Mouse (Mus musculus): ENCODE results near the gene Stk38l.

Gene Stk38l

GRCm38 (mm10) chr6:146724581-146725383 is at the start of gene Stk38l:
Gene Stk38l, plus strand, starts transcription at chr6:146724995.
- in situ Hi-C loops (cut with MboI, MseI) = loop anchor here (5.0 to 25.0 kb wide), 3 partner anchors 47 to 1412 kb away; no protein-coding TSS in a partner anchor

- in situ Hi-C loops (cut with MboI, MseI) = loop anchor here (5.0 kb wide), 1 partner anchor 45 kb away; the partner anchor contains the start of gene Stk38l (in 2 of the 2)
Observed at GRCm38 (mm10) chr6:146676904-146677303, 47.9 kb upstream of the Stk38l start.

GRCm38 (mm10) chr6:146678136-146679070 is 46.4 kb upstream of the Stk38l start:
- in situ Hi-C loops (cut with MboI, MseI) = loop anchor here (5.0 kb wide), 1 partner anchor 44 kb away; the partner anchor contains the start of gene Stk38l (in 2 of the 2)

GRCm38 (mm10) chr6:146683881-146684280 is 40.9 kb upstream of the Stk38l start:
- in situ Hi-C loops (cut with MboI, MseI) = no loop called here

- in situ Hi-C loops (cut with MboI, MseI) = no loop called here
Observed at GRCm38 (mm10) chr6:146685781-146686308, 39.0 kb upstream of the Stk38l start.

- in situ Hi-C loops (cut with MboI, MseI) = no loop called here
Observed at GRCm38 (mm10) chr6:146686463-146687196, 38.2 kb upstream of the Stk38l start.

- in situ Hi-C loops (cut with MboI, MseI) = no loop called here
Observed at GRCm38 (mm10) chr6:146688010-146688409, 36.8 kb upstream of the Stk38l start.

GRCm38 (mm10) chr6:146688861-146689260 is 35.9 kb upstream of the Stk38l start:
- in situ Hi-C loops (cut with MboI, MseI) = no loop called here

GRCm38 (mm10) chr6:146697767-146698166 is 27.0 kb upstream of the Stk38l start:
- in situ Hi-C loops (cut with MboI, MseI) = no loop called here

GRCm38 (mm10) chr6:146698376-146698775 is 26.4 kb upstream of the Stk38l start:
- in situ Hi-C loops (cut with MboI, MseI) = no loop called here

- in situ Hi-C loops (cut with MboI, MseI) = loop anchor here in 1 of 2 experiments (10.0 kb wide), 1 partner anchor 914 kb away; no protein-coding TSS in a partner anchor
Observed at GRCm38 (mm10) chr6:146700461-146700860, 24.3 kb upstream of the Stk38l start.

GRCm38 (mm10) chr6:146702126-146702881 is 22.5 kb upstream of the Stk38l start:
- in situ Hi-C loops (cut with MboI, MseI) = loop anchor here in 1 of 2 experiments (10.0 kb wide), 1 partner anchor 912 kb away; no protein-coding TSS in a partner anchor

GRCm38 (mm10) chr6:146703351-146703750 is 21.4 kb upstream of the Stk38l start:
- in situ Hi-C loops (cut with MboI, MseI) = loop anchor here in 1 of 2 experiments (10.0 kb wide), 1 partner anchor 911 kb away; no protein-coding TSS in a partner anchor

GRCm38 (mm10) chr6:146705631-146706030 is 19.2 kb upstream of the Stk38l start:
- in situ Hi-C loops (cut with MboI, MseI) = loop anchor here in 1 of 2 experiments (10.0 kb wide), 1 partner anchor 909 kb away; no protein-coding TSS in a partner anchor

GRCm38 (mm10) chr6:146719606-146720005 is 5.2 kb upstream of the Stk38l start:
- in situ Hi-C loops (cut with MboI, MseI) = loop anchor here (5.0 kb wide), 1 partner anchor 42 kb away; no protein-coding TSS in a partner anchor

- in situ Hi-C loops (cut with MboI, MseI) = loop anchor here (5.0 kb wide), 1 partner anchor 47 kb away; no protein-coding TSS in a partner anchor
Observed at GRCm38 (mm10) chr6:146723805-146724204, 990 bp upstream of the Stk38l start.

- in situ Hi-C loops (cut with MboI, MseI) = loop anchor here in 1 of 2 experiments (25.0 kb wide), 2 partner anchors 738 to 1413 kb away; no protein-coding TSS in a partner anchor
Observed at GRCm38 (mm10) chr6:146725384-146725791, 593 bp downstream of the Stk38l start.

- in situ Hi-C loops (cut with MboI, MseI) = loop anchor here in 1 of 2 experiments (25.0 kb wide), 2 partner anchors 744 to 1419 kb away; no protein-coding TSS in a partner anchor
Observed at GRCm38 (mm10) chr6:146731031-146731430, 6.2 kb downstream of the Stk38l start.

- in situ Hi-C loops (cut with MboI, MseI) = loop anchor here in 1 of 2 experiments (25.0 kb wide), 2 partner anchors 744 to 1419 kb away; no protein-coding TSS in a partner anchor
Observed at GRCm38 (mm10) chr6:146731692-146732091, 6.9 kb downstream of the Stk38l start.

Measured in T-helper 17 cell (primary cell).